Mouse (Mus musculus) embryonic facial prominence, embryonic 12.5 days (tissue): Measurements from ENCODE around the gene Myrfl. TPM values are rescaled to one million over a fixed set of nuclear protein-coding genes. Genes with fewer than 3 reads are reported as not detected.

ENCODE experiments used
- ATAC-seq: fragments of 200-750 bp; cut with Nextera tagmentation; 2 replicates; pipeline ENCODE4 v1.8.0; 2017; ENCODE audit not compliant: insufficient number of reproducible peaks, insufficient read depth, low FRiP score, low TSS enrichment
- H3K27ac ChIP-seq: fragments of 300-500 bp; sonication (generic); 2 replicates; pipeline ENCODE4 v1.5.1; 2016; ENCODE audit warnings: mild to moderate bottlenecking
- H3K27me3 ChIP-seq: fragments of 300-500 bp; sonication (generic); 2 replicates; pipeline ENCODE4 v1.6.1; 2016; ENCODE audit warnings: mild to moderate bottlenecking, moderate library complexity
- H3K36me3 ChIP-seq: fragments of 300-500 bp; sonication (generic); 2 replicates; pipeline ENCODE4 v1.6.1; 2016; ENCODE audit warnings: mild to moderate bottlenecking
- H3K4me1 ChIP-seq: fragments of 300-500 bp; sonication (generic); 2 replicates; pipeline ENCODE4 v1.6.1; 2016
- H3K4me2 ChIP-seq: fragments of 300-500 bp; sonication (generic); replicated peaks from 2 replicates; pipeline ENCODE4 v1.6.1; 2016; ENCODE audit warnings: mild to moderate bottlenecking, moderate library complexity
- H3K4me3 ChIP-seq: fragments of 300-500 bp; sonication (generic); 2 replicates; pipeline ENCODE4 v1.5.1; 2016; ENCODE audit warnings: mild to moderate bottlenecking
- H3K9ac ChIP-seq: fragments of 300-500 bp; sonication (generic); 2 replicates; pipeline ENCODE4 v1.6.1; 2016; ENCODE audit warnings: mild to moderate bottlenecking, moderate library complexity
- H3K9me3 ChIP-seq: fragments of 300-500 bp; sonication (generic); 2 replicates; pipeline ENCODE4 v1.6.1; 2016; ENCODE audit warnings: mild to moderate bottlenecking, moderate library complexity
- WGBS: fragments of 180-500 bp; shearing (Covaris S2); methylation state at CpG from one replicate; pipeline ENCODE4 v1.1.7; 2016; 5-methylcytosine and 5-hydroxymethylcytosine counted together
- polyA plus RNA-seq: library from polyadenylated mRNA; unstranded; fragments of >200 nt; fragmentation: Nextera tagmentation; extraction: Ambion mirVana; gene quantifications from 2 replicates; pipeline ENCODE4 v1.2.1, GENCODE M21; 2016

Gene Myrfl
- polyA plus RNA-seq, 1 experiment from 2014 or later = 0.18 TPM

GRCm38 (mm10) chr10:116809383-116809782 lies 87.3 kb downstream of the Myrfl start:
- Histone ChIP-seq H3K4me3 (no peak overlapping the region), H3K36me3 (no peaks in the 10 kb centered on the region), H3K9me3 (no peaks in the 10 kb centered on the region), H3K4me1 (0 out of 2 replicates have a peak, but pooled peaks cover 2% of the 10 kb centered on the region), H3K4me2 (no peak overlapping the region), H3K9ac (no peak overlapping the region), H3K27me3 (no peaks in the 10 kb centered on the region), H3K27ac (no peak overlapping the region)
- no peak for ATAC-seq
- WGBS = 75% methylated on average over 9 of the region's 9 CpGs

GRCm38 (mm10) chr10:116808556-116809353 lies 88.0 kb downstream of the Myrfl start:
- 0 out of 2 replicates have a peak, but pooled peaks cover 2% of the 10 kb centered on the region for H3K4me1 ChIP-seq
- 81% methylated on average over 10 of the region's 10 CpGs for WGBS
- H3K36me3 ChIP-seq = no peaks in the 10 kb centered on the region
- no peak overlapping the region for H3K9ac ChIP-seq
- no peak overlapping the region for H3K4me3 ChIP-seq
- no peak overlapping the region for H3K4me2 ChIP-seq
- H3K27me3 ChIP-seq = no peaks in the 10 kb centered on the region
- H3K27ac ChIP-seq = no peak overlapping the region
- H3K9me3 ChIP-seq = no peaks in the 10 kb centered on the region
- no peak for ATAC-seq

DNA sequence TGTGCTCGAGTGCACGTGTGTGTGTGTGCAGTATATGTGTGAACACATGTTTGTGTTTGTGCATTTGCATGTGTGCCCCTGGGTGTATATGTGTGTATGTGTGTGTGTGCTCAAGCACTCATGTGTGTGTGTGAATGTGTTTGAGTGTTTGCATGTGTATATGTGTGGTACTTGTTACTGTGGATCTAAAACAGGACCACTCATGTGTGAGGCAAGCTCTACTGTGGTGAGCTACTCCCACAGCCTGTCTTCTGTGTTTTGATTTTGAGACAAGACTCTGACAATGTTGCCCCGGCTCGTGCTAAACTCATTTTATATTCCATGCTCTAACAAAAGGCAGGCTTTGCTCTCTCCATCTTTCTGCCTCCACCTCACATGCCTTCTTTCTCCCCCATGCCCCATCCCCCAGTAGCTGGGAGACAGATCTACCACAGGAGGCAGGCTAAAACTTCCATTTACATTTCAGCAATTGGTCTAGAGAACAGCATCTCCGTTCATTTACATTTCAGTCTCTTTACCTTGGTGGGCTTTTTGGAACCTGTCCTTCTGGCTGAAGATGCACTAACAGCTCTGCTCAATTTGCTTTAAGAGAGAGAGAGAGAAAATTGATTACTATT lies 94.4 kb downstream of the Myrfl start:
- no peak overlapping the region for H3K27ac ChIP-seq
- H3K36me3 ChIP-seq = no peaks in the 10 kb centered on the region
- 51% methylated on average over 5 of the region's 5 CpGs for WGBS
- H3K9me3 ChIP-seq = no peaks in the 10 kb centered on the region
- no peak overlapping the region for H3K4me2 ChIP-seq
- H3K27me3 ChIP-seq = no peaks in the 10 kb centered on the region
- no peak for ATAC-seq
- H3K9ac ChIP-seq = no peak overlapping the region
- 0 out of 2 replicates have a peak, but pooled peaks cover 5% of the 10 kb centered on the region for H3K4me1 ChIP-seq
- H3K4me3 ChIP-seq = no peak overlapping the region

GRCm38 (mm10) chr10:116801281-116801680 lies 95.4 kb downstream of the Myrfl start:
- Histone ChIP-seq H3K9me3 (no peaks in the 10 kb centered on the region), H3K36me3 (no peaks in the 10 kb centered on the region), H3K4me3 (no peak overlapping the region), H3K4me2 (no peak overlapping the region), H3K4me1 (0 out of 2 replicates have a peak, but pooled peaks cover 5% of the 10 kb centered on the region), H3K9ac (no peak overlapping the region), H3K27me3 (no peaks in the 10 kb centered on the region), H3K27ac (no peak overlapping the region)
- WGBS = 55% methylated on average over 4 of the region's 4 CpGs
- no peak for ATAC-seq

GRCm38 (mm10) chr10:116796066-116796465 lies 100.7 kb downstream of the Myrfl start:
- H3K27ac ChIP-seq = 0 out of 2 replicates have a peak overlapping the region, but pooled peaks have one; percentile 3
- no peak for ATAC-seq
- no peak overlapping the region for H3K4me3 ChIP-seq

DNA sequence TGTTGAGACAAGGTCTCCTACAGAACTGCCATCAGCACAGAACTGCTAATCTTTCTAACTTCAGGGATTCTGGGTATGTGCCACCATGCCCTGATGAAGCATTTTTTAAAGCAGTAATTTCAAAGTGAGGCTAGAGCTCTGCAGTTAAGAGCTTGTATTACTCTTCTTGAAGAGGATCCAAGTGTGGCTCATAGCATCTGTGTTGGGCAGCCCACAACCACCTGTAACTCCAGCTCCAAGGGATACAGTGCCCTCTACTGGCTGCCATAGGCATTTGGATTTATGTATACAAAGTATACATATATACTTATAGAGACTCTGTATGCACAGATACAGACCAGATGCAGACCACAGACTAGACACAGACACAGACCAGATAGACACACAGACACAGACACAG lies 107.6 kb downstream of the Myrfl start:
- no peak for ATAC-seq

More at GRCm38 (mm10) chr10:116796066-116796465, 100.7 kb downstream of the Myrfl start:
- no peak overlapping the region for H3K4me2 ChIP-seq
- no peaks in the 10 kb centered on the region for H3K9me3 ChIP-seq
- no peaks in the 10 kb centered on the region for H3K27me3 ChIP-seq
- 61% methylated on average over 6 of the region's 6 CpGs for WGBS
- no peaks in the 10 kb centered on the region for H3K36me3 ChIP-seq
- 0 out of 2 replicates have a peak, but pooled peaks cover 5% of the 10 kb centered on the region for H3K4me1 ChIP-seq
- H3K9ac ChIP-seq = no peak overlapping the region

DNA sequence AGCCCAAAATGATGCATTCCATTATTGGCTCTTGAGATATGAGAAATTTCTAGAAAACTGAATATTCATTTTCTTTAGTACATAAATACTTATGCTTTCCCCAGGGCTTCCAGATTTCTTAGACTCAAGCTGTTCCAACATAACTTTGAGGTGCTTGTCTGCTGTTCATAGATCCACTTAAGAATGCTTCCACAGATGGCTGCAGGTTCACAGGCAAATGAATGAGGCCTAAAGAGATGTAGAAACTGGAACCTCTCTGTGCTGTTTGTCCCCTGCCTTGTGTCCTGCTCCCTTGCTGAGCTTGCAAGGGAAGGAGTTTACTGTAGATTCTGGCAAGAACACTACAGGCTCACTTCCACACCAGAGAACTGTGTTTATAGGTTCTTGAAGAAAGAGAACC lies 108.3 kb downstream of the Myrfl start:
- H3K4me1 ChIP-seq = no peaks in the 10 kb centered on the region
- H3K4me2 ChIP-seq = no peak overlapping the region
- H3K9ac ChIP-seq = no peak overlapping the region
- no peaks in the 10 kb centered on the region for H3K27me3 ChIP-seq
- no peak overlapping the region for H3K4me3 ChIP-seq
- no peak overlapping the region for H3K27ac ChIP-seq
- H3K36me3 ChIP-seq = no peaks in the 10 kb centered on the region
- H3K9me3 ChIP-seq = no peaks in the 10 kb centered on the region
- ATAC-seq = no peak

More for the DNA sequence above, 107.6 kb downstream of the Myrfl start:
- Histone ChIP-seq H3K36me3 (no peaks in the 10 kb centered on the region), H3K4me2 (no peak overlapping the region), H3K9ac (no peak overlapping the region), H3K27ac (no peak overlapping the region), H3K9me3 (no peaks in the 10 kb centered on the region), H3K4me1 (no peaks in the 10 kb centered on the region), H3K27me3 (no peaks in the 10 kb centered on the region), H3K4me3 (no peak overlapping the region)

DNA sequence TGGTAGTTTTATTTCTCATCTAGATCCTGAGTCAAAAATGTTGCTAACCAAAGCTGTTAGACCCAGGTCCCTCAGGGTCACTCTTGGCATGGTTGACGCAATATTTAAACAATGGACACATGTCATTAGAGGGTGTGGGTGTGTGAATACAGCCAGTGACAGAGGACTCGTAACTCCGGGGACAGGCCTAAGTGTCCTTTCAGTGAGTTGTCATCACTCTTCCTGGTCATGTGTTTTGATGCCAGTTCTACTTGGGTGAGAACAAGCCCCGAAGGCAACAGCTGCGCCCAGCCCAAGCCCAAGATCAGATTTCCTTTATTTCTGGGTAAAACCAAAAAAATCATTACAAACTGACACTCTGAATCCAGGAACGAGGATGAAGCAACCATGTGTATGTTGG lies 112.6 kb downstream of the Myrfl start:
- H3K4me2 ChIP-seq = no peak overlapping the region
- H3K9me3 ChIP-seq = no peaks in the 10 kb centered on the region
- H3K36me3 ChIP-seq = no peaks in the 10 kb centered on the region
- no peak for ATAC-seq
- whole genome bisulfite sequencing = 71% methylated on average over 6 of the region's 6 CpGs
- no peaks in the 10 kb centered on the region for H3K27me3 ChIP-seq
- no peak overlapping the region for H3K9ac ChIP-seq
- H3K27ac ChIP-seq = no peak overlapping the region
- H3K4me3 ChIP-seq = no peak overlapping the region
- no peaks in the 10 kb centered on the region for H3K4me1 ChIP-seq

DNA sequence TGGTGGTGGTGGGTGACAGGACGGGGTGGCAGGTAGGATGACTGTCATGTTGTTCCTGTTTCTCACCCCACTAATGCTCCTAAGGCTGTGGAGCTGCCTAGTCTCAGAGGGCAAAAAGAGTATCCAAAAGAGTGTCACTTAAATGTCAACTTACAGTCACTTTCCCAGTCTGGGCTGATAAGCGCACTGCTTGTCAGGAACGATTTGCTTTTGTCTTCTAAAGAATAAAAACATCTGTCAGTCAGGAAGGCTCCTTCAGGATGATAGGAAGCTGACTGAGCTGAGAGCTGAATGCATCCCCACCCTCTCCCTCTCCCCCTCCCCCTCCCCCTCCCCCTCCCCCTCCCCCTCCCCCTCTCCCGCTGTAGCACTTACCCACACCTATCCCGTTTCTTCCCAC lies 113.7 kb downstream of the Myrfl start:
- Histone ChIP-seq H3K4me1 (no peaks in the 10 kb centered on the region), H3K9ac (no peak overlapping the region), H3K4me2 (no peak overlapping the region), H3K4me3 (no peak overlapping the region), H3K27ac (no peak overlapping the region), H3K9me3 (no peaks in the 10 kb centered on the region), H3K27me3 (no peaks in the 10 kb centered on the region), H3K36me3 (no peaks in the 10 kb centered on the region)
- no peak for ATAC-seq
- 81% methylated on average over 3 of the region's 5 CpGs for WGBS

- Histone ChIP-seq H3K27me3 (no peaks in the 10 kb centered on the region), H3K9me3 (no peaks in the 10 kb centered on the region), H3K4me3 (no peak overlapping the region), H3K4me1 (peaks cover 3% of the 10 kb centered on the region; the same call in 1 of the 2 replicates), H3K4me2 (no peak overlapping the region), H3K36me3 (no peaks in the 10 kb centered on the region), H3K27ac (no peak overlapping the region), H3K9ac (no peak overlapping the region)
- no peak for ATAC-seq
- WGBS = 92% methylated on average over 8 of the region's 8 CpGs
These were observed 118.8 kb downstream of the Myrfl start for GRCm38 (mm10) chr10:116777947-116778346.

- no peak for ATAC-seq
- Histone ChIP-seq H3K4me1 (peaks cover 3% of the 10 kb centered on the region; the same call in 1 of the 2 replicates), H3K27me3 (no peaks in the 10 kb centered on the region), H3K4me2 (no peak overlapping the region), H3K36me3 (no peaks in the 10 kb centered on the region), H3K9ac (no peak overlapping the region), H3K9me3 (no peaks in the 10 kb centered on the region), H3K27ac (no peak overlapping the region), H3K4me3 (no peak overlapping the region)
- 86% methylated on average over 14 of the region's 14 CpGs for WGBS
These were observed 119.9 kb downstream of the Myrfl start for GRCm38 (mm10) chr10:116776846-116777245.
